Mouse (Mus musculus) brain, embryonic 14.5 days (tissue): Measurements from ENCODE around the gene Clcn2.

Experiments used
- CTCF ChIP-seq: fragments of 200-500 bp; IDR thresholded peaks from 2 replicates; pipeline ENCODE4 v1.5.1; 2012; ENCODE audit warnings: inconsistent platforms, mild to moderate bottlenecking, moderate library complexity, borderline replicate concordance; ENCODE audit not compliant: insufficient read depth, insufficient read length; ENCODE audit errors: extremely low read depth
- POLR2A ChIP-seq: fragments of 200-500 bp; IDR thresholded peaks from 2 replicates; pipeline ENCODE4 v1.6.1; 2012; ENCODE audit warnings: mild to moderate bottlenecking, inconsistent platforms, borderline replicate concordance; ENCODE audit not compliant: poor library complexity, insufficient read depth, insufficient read length, severe bottlenecking; ENCODE audit errors: extremely low read depth

- TF ChIP-seq POLR2A (no peak), CTCF (no peak)
Measured at GRCm38 (mm10) chr16:20677380-20677779, 40.2 kb downstream of the Clcn2 start.
